Mouse (Mus musculus) heart, embryonic 10.5 days (tissue): ENCODE measurements around the gene Mutyh. TPM values are rescaled to one million over a fixed set of nuclear protein-coding genes. Genes with fewer than 3 reads are reported as not detected.
A peak's percentile ranks its signal among the peaks of the same experiment; 100 is the strongest.

ENCODE experiments used
- DNase-seq: peaks from one replicate; pipeline ENCODE4 v3.0.0-alpha.2; 2017; ENCODE audit warnings: low spot score
- H3K27ac ChIP-seq: fragments of 300-500 bp; sonication (generic); 2 replicates; pipeline ENCODE4 v1.5.1; 2016; ENCODE audit warnings: mild to moderate bottlenecking
- H3K27me3 ChIP-seq: fragments of 300-500 bp; sonication (generic); 2 replicates; pipeline ENCODE4 v1.6.1; 2016; ENCODE audit warnings: mild to moderate bottlenecking; ENCODE audit not compliant: poor library complexity, insufficient read depth, severe bottlenecking
- H3K36me3 ChIP-seq: fragments of 300-500 bp; sonication (generic); 2 replicates; pipeline ENCODE4 v1.6.1; 2016; ENCODE audit warnings: mild to moderate bottlenecking, moderate library complexity
- H3K4me1 ChIP-seq: fragments of 300-500 bp; sonication (generic); 2 replicates; pipeline ENCODE4 v1.6.1; 2016; ENCODE audit warnings: mild to moderate bottlenecking
- H3K4me3 ChIP-seq: fragments of 300-500 bp; sonication (generic); 2 replicates; pipeline ENCODE4 v1.5.1; 2016; ENCODE audit warnings: mild to moderate bottlenecking, moderate library complexity
- H3K9me3 ChIP-seq: fragments of 300-500 bp; sonication (generic); 2 replicates; pipeline ENCODE4 v1.6.1; 2016; ENCODE audit warnings: mild to moderate bottlenecking, moderate library complexity
- WGBS: fragments of 180-500 bp; shearing (Covaris S2); methylation state at CpG from one replicate; pipeline ENCODE4 v1.1.7; 2016; 5-methylcytosine and 5-hydroxymethylcytosine counted together
- polyA plus RNA-seq: library from polyadenylated mRNA; unstranded; fragments of >200 nt; fragmentation: Nextera tagmentation; extraction: Ambion mirVana; gene quantifications from 2 replicates; pipeline ENCODE4 v1.2.1, GENCODE M21; 2016

Gene Mutyh
- 13.9 and 19.4 TPM in 2 replicates for polyA plus RNA-seq

DNA sequence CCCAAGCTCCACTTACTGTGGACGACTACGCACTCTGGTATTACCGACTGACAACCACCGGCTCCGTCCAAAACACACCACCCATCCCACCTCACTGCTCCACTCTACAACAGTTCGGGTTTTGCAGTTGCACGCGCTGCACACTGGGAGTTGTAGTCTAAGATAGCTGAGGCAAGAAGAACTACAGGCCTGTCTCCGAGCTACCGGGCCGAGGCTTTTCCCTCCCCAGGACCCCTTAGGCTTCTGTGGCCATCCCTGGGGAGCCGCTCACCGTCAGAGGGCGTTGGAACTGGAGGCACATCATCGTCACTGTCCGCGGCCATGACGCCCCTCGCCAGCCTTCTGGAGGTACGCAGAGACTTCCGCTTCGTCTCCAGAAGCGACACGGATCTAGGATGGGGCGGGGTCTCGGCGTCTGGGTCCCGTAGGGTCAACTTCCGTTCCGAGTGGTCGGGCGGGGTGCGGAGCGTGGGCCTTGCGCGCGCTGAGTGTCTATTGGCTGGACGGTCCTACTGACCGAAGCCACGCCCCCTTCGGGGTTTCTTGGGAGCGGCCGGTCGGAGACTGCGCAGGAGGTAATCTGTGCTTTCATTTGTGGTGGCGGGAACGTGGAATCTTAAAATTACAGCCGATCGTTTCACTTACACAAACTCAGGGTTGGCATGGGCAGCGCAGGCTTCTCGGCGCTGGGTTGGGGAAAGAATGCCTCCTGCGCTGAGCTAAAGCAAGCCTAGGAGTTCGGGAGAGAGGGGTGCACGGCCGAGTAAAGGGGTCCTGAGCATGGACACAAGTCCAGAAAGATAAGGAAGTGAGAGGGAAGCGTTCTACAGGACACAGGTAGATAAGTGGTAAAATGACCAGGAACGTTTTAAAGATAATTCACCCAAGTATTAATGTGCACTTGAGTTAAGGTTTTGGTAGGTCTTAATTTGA, at the start of gene Mutyh, which contains the start of gene Toe1:
Mutyh (plus strand) TSS at position 527 of the 933 bp plus-strand sequence.
Toe1 (minus strand) TSS at position 444 of the 933 bp plus-strand sequence.
- peak; percentile 100 for DNase-seq

DNA sequence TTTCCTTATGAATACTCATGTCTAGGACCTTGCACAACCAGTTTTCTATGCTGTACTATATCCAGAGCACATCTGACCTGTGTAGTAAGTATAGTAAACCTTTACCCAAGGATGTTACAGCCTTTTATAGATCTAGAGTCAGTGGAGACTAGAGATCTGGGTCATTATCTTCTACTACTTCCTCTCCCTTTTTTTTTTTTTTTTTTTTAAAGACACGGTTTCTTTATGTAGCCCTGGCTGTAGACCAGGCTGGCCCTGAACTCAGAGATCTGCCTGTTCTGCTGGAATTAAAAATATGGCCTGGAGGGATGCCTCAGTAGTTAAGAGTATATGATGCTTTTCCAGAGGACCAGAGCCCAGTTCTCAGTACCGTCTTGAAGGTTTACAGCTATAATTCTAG, 45.6 kb upstream of the Mutyh start:
- Histone ChIP-seq H3K4me1 (no peaks in the 10 kb centered on the region), H3K27ac (no peak overlapping the region), H3K9me3 (no peaks in the 10 kb centered on the region), H3K4me3 (no peak overlapping the region), H3K27me3 (no peaks in the 10 kb centered on the region), H3K36me3 (no peaks in the 10 kb centered on the region)
- no peak for DNase-seq
- WGBS: 66% methylated on average over 2 of the region's 2 CpGs

More for the DNA sequence above, at the start of gene Mutyh, which contains the start of gene Toe1:
- Histone ChIP-seq H3K36me3 (peaks cover 35% of the 10 kb centered on the region), H3K27me3 (no peaks in the 10 kb centered on the region), H3K27ac (peak within 1 kb of the TSS; percentile 98), H3K9me3 (no peaks in the 10 kb centered on the region), H3K4me3 (peak within 1 kb of the TSS; percentile 90), H3K4me1 (peaks cover 9% of the 10 kb centered on the region)
- under 1% methylated on average over 58 of the region's 58 CpGs for WGBS

DNA sequence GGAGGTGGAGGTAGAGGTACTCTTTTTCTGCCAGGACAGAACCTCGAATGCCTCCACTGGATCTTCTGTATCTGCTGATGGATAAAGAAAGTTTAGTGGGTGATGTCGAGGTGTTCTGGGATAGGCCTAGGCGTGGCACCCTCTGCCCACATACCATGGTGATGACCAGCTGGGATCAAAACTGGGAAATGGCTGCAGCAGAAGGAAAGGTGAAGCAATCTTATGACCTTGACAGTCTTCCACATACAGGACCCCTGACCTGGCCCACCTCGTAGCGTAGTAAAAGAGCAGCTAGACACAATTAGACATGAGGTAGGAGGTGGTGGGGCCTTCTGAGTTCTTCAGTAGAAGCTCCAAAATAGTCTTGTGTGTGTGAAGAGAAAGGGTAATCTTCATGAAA, 43.5 kb upstream of the Mutyh start:
- 80% methylated on average over 5 of the region's 5 CpGs for WGBS
- Histone ChIP-seq H3K27ac (no peak overlapping the region), H3K4me1 (no peaks in the 10 kb centered on the region), H3K27me3 (no peaks in the 10 kb centered on the region), H3K4me3 (no peak overlapping the region), H3K36me3 (no peaks in the 10 kb centered on the region), H3K9me3 (no peaks in the 10 kb centered on the region)
- DNase-seq: no peak

DNA sequence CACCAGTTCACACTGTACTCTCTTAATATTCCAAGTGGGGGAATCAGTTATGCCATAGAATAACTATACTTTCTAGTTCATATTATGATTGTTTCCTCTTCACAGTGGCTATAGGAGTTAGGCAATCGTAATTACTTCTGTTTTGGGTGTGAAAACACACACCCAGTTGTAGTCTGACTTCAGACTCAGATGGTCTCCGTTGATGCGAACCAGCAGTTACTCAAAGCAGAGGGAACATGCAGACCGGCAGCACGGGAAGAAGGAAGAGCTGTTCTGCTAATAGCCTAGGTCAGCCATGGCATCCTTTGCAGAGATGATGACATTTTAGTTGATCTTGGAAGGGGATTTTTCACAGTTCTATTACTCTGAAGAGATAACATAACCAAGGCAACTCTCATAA, 39.0 kb upstream of the Mutyh start:
- 85% methylated on average over 5 of the region's 5 CpGs for WGBS
- no peaks in the 10 kb centered on the region for H3K9me3 ChIP-seq
- no peak for DNase-seq

DNA sequence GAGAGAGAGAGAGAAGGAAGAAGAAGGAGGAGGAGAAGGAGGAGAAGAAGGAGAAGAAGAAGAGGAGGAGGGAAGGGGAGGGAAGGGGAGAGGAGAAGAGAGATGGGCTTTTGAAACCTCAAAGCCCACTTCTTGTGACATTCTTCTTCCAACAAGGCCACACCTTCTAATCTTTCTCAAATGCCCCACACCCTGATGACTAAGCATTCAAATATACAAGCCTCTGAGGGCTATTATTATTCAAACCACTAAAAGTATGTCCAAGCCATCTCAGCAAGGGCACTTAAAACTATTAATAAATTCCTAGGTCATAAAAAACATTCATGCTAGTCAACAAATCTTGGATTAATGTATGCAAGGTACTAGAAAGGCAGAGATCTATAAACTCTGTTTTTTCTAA, 38.5 kb upstream of the Mutyh start:
- no peaks in the 10 kb centered on the region for H3K9me3 ChIP-seq
- DNase-seq: no peak
- H3K4me3 ChIP-seq: no peak overlapping the region
- H3K27me3 ChIP-seq: no peaks in the 10 kb centered on the region
- H3K36me3 ChIP-seq: no peaks in the 10 kb centered on the region
- H3K4me1 ChIP-seq: no peaks in the 10 kb centered on the region
- no peak overlapping the region for H3K27ac ChIP-seq

More for the DNA sequence above, 39.0 kb upstream of the Mutyh start:
- H3K36me3 ChIP-seq: no peaks in the 10 kb centered on the region
- no peak overlapping the region for H3K27ac ChIP-seq
- no peak overlapping the region for H3K4me3 ChIP-seq
- H3K27me3 ChIP-seq: no peaks in the 10 kb centered on the region
- H3K4me1 ChIP-seq: no peaks in the 10 kb centered on the region

DNA sequence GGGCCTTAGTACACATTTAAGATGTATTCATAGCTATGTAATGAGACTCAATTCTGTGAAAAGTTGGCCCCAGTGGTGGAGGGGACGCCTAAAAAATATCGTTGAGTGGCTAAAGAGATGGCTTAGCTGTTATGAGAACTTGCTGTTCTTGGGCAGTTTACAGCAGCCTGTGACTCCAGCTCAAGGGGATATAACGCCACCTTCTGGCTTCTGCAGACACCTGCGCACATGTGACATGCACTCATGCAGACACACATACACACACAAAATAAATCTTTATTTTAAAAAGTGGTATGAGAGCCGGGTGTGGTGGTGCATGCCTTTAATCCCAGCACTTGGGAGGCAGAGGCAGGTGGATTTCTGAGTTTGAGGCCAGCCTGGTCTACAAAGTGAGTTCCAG, 31.1 kb upstream of the Mutyh start:
- H3K4me3 ChIP-seq: no peak overlapping the region
- WGBS: 83% methylated on average over 5 of the region's 5 CpGs
- DNase-seq: no peak
- H3K4me1 ChIP-seq: no peaks in the 10 kb centered on the region
- H3K27ac ChIP-seq: no peak overlapping the region
- H3K9me3 ChIP-seq: no peaks in the 10 kb centered on the region
- H3K36me3 ChIP-seq: no peaks in the 10 kb centered on the region
- no peaks in the 10 kb centered on the region; the same call in 1 of the 2 replicates for H3K27me3 ChIP-seq

DNA sequence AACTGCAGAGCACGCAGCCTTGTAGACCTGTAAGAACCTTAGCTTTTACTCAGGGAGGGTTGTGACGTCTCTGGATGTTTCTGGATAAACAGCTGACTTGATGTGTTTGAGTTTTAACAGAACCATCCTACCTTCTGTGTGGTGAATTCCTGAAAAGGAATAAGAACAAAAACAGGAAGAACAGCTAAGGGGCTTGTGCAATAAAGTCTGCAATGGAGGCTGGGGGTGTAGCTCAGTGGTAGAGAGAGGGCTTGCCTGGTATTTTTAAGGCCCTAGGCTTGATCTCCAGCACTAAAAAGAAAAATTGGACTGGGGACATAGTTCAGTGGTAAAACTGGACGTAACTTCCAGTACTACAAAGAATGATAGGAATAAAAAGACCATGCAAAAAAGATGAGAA, 30.4 kb upstream of the Mutyh start:
- Histone ChIP-seq H3K4me1 (no peaks in the 10 kb centered on the region), H3K27ac (no peak overlapping the region), H3K36me3 (no peaks in the 10 kb centered on the region), H3K4me3 (no peak overlapping the region), H3K27me3 (no peaks in the 10 kb centered on the region; the same call in 1 of the 2 replicates), H3K9me3 (no peaks in the 10 kb centered on the region)
- 84% methylated on average over 3 of the region's 3 CpGs for WGBS
- DNase-seq: no peak

DNA sequence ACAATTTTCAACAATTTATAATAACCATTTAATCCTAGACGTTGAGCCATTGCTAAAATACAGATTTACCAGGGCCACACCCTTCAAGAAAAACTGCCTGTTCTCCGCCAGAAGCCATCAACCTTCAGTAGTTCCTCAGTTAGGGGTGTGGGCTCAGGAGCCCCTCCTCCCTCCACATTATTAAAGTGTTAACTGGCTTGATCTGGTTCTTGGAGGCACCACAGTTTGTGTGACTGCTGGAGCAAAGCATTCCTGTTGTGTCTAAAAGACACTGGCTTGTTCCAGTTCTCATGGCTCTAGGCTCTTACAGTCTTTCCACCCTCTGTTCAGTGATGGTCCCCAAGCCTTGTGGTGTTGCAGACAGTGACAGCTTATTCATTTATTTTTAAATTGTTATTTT, 27.0 kb upstream of the Mutyh start:
- no peak for DNase-seq
- Histone ChIP-seq H3K36me3 (no peaks in the 10 kb centered on the region), H3K4me1 (no peaks in the 10 kb centered on the region), H3K27me3 (no peaks in the 10 kb centered on the region; the same call in 1 of the 2 replicates), H3K9me3 (no peaks in the 10 kb centered on the region), H3K4me3 (no peak overlapping the region), H3K27ac (no peak overlapping the region)
- WGBS: 77% methylated on average over 2 of the region's 2 CpGs

DNA sequence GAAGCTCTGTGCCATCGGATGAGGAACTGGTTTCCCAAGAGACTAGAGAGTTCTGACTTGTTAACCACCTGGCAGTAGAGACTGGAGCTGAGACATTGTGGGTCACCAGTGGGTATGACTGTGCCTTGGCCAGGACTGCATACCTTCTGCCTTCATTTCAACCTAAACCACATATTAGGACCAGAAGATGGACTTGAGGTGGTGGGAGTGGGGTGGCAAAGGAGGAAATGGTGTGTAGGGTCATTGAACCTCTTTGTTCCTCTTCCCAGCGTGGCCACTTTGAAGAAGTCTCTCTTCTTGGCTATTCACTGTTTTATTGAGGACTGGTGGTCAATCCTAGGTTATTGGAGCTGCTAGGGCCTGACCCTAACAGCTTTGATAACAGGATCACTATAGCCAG, 26.2 kb upstream of the Mutyh start:
- Histone ChIP-seq H3K4me1 (no peaks in the 10 kb centered on the region), H3K36me3 (no peaks in the 10 kb centered on the region), H3K27ac (no peak overlapping the region), H3K9me3 (no peaks in the 10 kb centered on the region), H3K27me3 (no peaks in the 10 kb centered on the region; the same call in 1 of the 2 replicates), H3K4me3 (no peak overlapping the region)
- DNase-seq: no peak
- WGBS: 32% methylated on average over 2 of the region's 2 CpGs

DNA sequence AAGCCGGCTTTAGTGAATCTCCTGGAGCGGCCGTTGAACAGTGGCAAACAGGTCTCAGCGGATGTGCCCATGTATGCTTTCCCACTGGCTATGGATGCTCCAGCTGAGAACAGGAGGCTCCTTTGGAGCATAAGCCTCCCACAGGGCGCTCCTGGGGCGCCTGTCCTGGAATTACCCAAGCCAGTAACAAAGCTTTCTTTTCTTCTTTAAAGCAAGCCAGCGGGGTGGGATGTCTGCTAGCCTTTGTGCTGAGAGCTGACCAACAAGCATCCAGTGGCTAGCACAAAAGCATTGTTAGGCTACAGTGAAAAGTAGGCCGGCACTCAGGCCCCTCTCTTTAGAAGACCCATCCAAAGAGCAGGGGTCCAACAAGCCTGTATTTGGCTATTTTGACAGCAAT, 25.4 kb upstream of the Mutyh start:
- 20% methylated on average over 8 of the region's 8 CpGs for WGBS
- H3K27ac ChIP-seq: no peak overlapping the region
- H3K9me3 ChIP-seq: no peaks in the 10 kb centered on the region
- H3K36me3 ChIP-seq: no peaks in the 10 kb centered on the region
- no peaks in the 10 kb centered on the region for H3K4me1 ChIP-seq
- H3K27me3 ChIP-seq: no peaks in the 10 kb centered on the region; the same call in 1 of the 2 replicates
- H3K4me3 ChIP-seq: no peak overlapping the region
- DNase-seq: no peak

DNA sequence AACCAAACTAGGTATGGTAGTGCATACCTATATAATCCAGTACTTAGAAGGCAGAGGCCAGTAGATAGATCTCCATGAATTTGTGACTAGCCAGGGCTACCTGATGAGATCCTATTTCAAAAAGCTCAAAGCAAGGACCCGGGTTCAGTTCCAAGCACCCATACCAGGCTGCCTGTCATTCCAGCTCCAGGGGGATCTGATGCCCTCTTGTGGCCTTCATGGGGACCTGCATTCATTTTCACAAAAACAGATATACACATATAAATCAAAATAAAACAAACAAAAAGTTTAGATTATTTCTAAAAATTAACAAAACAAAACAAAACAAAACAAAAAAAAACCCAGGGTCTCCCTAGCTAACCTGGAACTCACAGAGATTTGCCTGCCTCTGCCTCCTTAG, 20.9 kb upstream of the Mutyh start:
- WGBS: 75% methylated on average over 1 of the region's 1 CpGs
- Histone ChIP-seq H3K4me3 (no peak overlapping the region), H3K27me3 (no peaks in the 10 kb centered on the region), H3K9me3 (no peaks in the 10 kb centered on the region), H3K4me1 (no peaks in the 10 kb centered on the region), H3K27ac (no peak overlapping the region), H3K36me3 (no peaks in the 10 kb centered on the region)
- no peak for DNase-seq

DNA sequence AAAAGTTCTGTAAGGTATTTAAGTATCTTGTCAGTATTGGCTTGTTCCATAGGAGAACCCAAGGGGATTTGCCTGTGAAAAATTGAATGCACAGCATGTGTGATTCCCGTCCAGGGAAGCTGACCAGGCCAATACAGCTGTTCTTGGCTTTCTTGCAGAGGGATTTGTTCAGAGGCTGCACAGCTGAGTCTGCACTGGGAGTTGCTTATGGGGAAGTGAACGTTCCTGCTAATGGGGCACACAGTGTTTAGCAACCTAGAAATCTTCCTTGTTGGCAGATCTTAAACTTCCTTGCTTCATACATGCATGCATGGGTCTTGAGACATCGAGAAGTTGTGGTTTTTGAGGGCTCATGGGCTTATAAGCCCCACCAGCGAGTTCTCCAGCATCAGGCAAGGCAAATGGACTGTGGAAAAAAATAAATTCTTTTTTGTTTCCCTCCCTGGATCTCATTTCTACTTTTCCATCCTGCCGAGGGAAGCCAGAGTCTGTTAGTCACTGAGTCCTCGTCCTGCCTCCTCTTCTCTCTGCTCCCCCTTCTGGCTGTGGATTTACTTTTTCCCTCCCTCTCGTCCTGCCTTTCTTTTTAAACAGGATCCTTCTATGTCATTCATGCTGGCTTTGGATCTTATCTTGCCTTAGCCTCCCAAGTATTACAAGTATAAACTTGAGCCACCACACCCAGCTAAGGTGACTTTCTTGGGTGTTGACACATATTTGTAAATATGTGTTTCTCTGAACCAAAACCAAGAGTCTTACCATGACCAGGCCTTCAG, 19.4 kb upstream of the Mutyh start:
- Histone ChIP-seq H3K9me3 (no peaks in the 10 kb centered on the region), H3K27me3 (no peaks in the 10 kb centered on the region), H3K36me3 (no peaks in the 10 kb centered on the region), H3K4me3 (no peak overlapping the region), H3K4me1 (no peaks in the 10 kb centered on the region), H3K27ac (no peak overlapping the region)
- no peak for DNase-seq
- WGBS: 43% methylated on average over 7 of the region's 7 CpGs

DNA sequence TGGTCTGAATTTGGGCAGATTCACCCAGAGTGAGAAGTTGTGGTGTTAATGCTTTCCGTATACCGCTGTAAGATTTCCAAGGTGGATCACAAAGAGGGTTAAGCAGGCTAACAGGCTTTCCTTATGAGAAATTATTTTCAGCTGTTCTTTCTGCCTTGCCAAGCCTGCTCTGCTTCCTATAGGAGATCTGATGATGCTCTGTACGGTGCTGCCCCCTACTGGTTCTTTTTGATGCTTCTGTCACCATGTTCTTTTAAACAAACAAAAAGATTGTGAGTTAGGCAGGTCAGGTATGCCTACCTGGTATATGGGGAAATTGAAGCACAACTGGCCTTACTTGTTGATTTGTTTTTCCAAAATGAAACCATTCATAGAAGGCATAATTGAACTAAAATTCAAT, 18.6 kb upstream of the Mutyh start:
- 13% methylated on average over 3 of the region's 3 CpGs for WGBS
- no peaks in the 10 kb centered on the region for H3K4me1 ChIP-seq
- no peak for DNase-seq
- H3K27ac ChIP-seq: no peak overlapping the region
- no peaks in the 10 kb centered on the region for H3K27me3 ChIP-seq
- H3K36me3 ChIP-seq: no peaks in the 10 kb centered on the region
- H3K4me3 ChIP-seq: no peak overlapping the region
- no peaks in the 10 kb centered on the region for H3K9me3 ChIP-seq
